Mouse (Mus musculus) adrenal gland (tissue): ENCODE results near the gene Tln1.
"Not testable (repeated sequence)": the region's sequence is repeated elsewhere in the genome, so short reads cannot be mapped to it uniquely, and the experiment has no call there.

Source experiments
- intact Hi-C: fragments of 180-260 bp; cut with DNase I; formaldehyde crosslinking; loops from one replicate; pipeline ENCODE4 v1.15.1; 2025
- long read RNA-seq, 2 experiments: library from polyadenylated mRNA; unstranded; transcript quantifications; one replicate each; pipeline ENCODE4 v2.0.0; 2020; ENCODE audit warnings: borderline replicate concordance in 1 of 2; ENCODE audit not compliant: insufficient replicate concordance in 1 of 2

Tln1 gene
- long read RNA-seq, experiment 1, transcript Tln1-202 (2 exons, 937 nt): major isoform, 6 of 94 reads
- long read RNA-seq, experiment 1, partial matches to known transcripts: 87 of 94 reads
- long read RNA-seq, experiment 1, other reads (novel, unspliced or antisense): 1 of 94 reads
- long read RNA-seq, experiment 2, partial matches to known transcripts: 125 of 135 reads
- long read RNA-seq, experiment 2, other reads (novel, unspliced or antisense): 7 of 135 reads

- intact Hi-C loops: no loop called here
These were observed at the start of gene Tln1, which contains the start of gene Creb3 for GRCm38 (mm10) chr4:43561997-43562768. TSS of gene Tln1 (minus strand) at chr4:43562691. TSS of gene Creb3 (plus strand) at chr4:43562332.

GRCm38 (mm10) chr4:43604751-43605685, 42.5 kb upstream of the Tln1 start:
- intact Hi-C loops: no loop called here

- intact Hi-C loops: no loop called here
These were observed 41.6 kb upstream of the Tln1 start for GRCm38 (mm10) chr4:43604099-43604498.

- intact Hi-C loops: no loop called here
These were observed 37.9 kb upstream of the Tln1 start for GRCm38 (mm10) chr4:43600195-43600934.

- intact Hi-C loops: no loop called here
These were observed 36.3 kb upstream of the Tln1 start for GRCm38 (mm10) chr4:43598650-43599380.

GRCm38 (mm10) chr4:43598200-43598599, 35.7 kb upstream of the Tln1 start:
- intact Hi-C loops: no loop called here

- intact Hi-C loops: not testable (repeated sequence)
These were observed 34.1 kb upstream of the Tln1 start for GRCm38 (mm10) chr4:43596597-43596996.

GRCm38 (mm10) chr4:43593453-43593852, 31.0 kb upstream of the Tln1 start:
- intact Hi-C loops: no loop called here

- intact Hi-C loops: no loop called here
These were observed 29.5 kb upstream of the Tln1 start for GRCm38 (mm10) chr4:43591961-43592360.

- intact Hi-C loops: no loop called here
These were observed 29.1 kb upstream of the Tln1 start for GRCm38 (mm10) chr4:43591543-43591942.

- intact Hi-C loops: no loop called here
These were observed 25.2 kb upstream of the Tln1 start for GRCm38 (mm10) chr4:43587681-43588080.

GRCm38 (mm10) chr4:43586411-43586810, 23.9 kb upstream of the Tln1 start:
- intact Hi-C loops: no loop called here

GRCm38 (mm10) chr4:43585682-43586081, 23.2 kb upstream of the Tln1 start:
- intact Hi-C loops: no loop called here

- intact Hi-C loops: no loop called here
These were observed 22.2 kb upstream of the Tln1 start, which contains the start of gene Msmp for GRCm38 (mm10) chr4:43584444-43585416. TSS of gene Msmp (minus strand) at chr4:43584494.

- intact Hi-C loops: no loop called here
These were observed 20.9 kb upstream of the Tln1 start for GRCm38 (mm10) chr4:43583421-43583820.

GRCm38 (mm10) chr4:43582241-43582640, 19.8 kb upstream of the Tln1 start:
- intact Hi-C loops: no loop called here

GRCm38 (mm10) chr4:43581381-43581780, 18.9 kb upstream of the Tln1 start:
- intact Hi-C loops: no loop called here

GRCm38 (mm10) chr4:43580721-43581120, 18.2 kb upstream of the Tln1 start:
- intact Hi-C loops: no loop called here

GRCm38 (mm10) chr4:43579731-43580130, 17.2 kb upstream of the Tln1 start:
- intact Hi-C loops: loop anchor here (5.0 kb wide), 1 partner anchor 47 kb away; no protein-coding TSS in a partner anchor
